Mouse (Mus musculus): Measurements from ENCODE around the gene Olfr1128. TPM values are rescaled to one million over a fixed set of nuclear protein-coding genes. Genes with fewer than 3 reads are reported as not detected.
"Not testable (repeated sequence)": the region's sequence is repeated elsewhere in the genome, so short reads cannot be mapped to it uniquely, and the experiment has no call there.

Olfr1128 gene
- polyA plus RNA-seq (2012; ENCODE audit: insufficient read depth, insufficient read length, missing spikeins): not detected in 2 replicates

- Histone ChIP-seq H3K4me3 (ENCODE audit: insufficient read depth, low read depth, low read length) (no peak within 1 kb of the TSS), H3K4me1 (ENCODE audit: control insufficient read depth, insufficient read depth, insufficient read length, low read length) (no peaks in the 10 kb centered on the region), H3K27ac (replicated peaks; ENCODE audit: low read depth, low read length) (no peak within 1 kb of the TSS)
These were observed at the start of gene Olfr1128 for GRCm38 (mm10) chr2:87545442-87545841. Gene Olfr1128, minus strand, starts transcription at chr2:87545542.

- H3K27ac ChIP-seq (replicated peaks; ENCODE audit: low read depth, low read length); H3K4me1 ChIP-seq (ENCODE audit: control insufficient read depth, insufficient read depth, insufficient read length, low read length); H3K4me3 ChIP-seq (ENCODE audit: insufficient read depth, low read depth, low read length): not testable (repeated sequence)
These were observed 28.3 kb upstream of the Olfr1128 start, which contains the start of gene Olfr1129 for GRCm38 (mm10) chr2:87573602-87574001. Gene Olfr1129, plus strand, starts transcription at chr2:87573902.

GRCm38 (mm10) chr2:87534826-87535225 is 10.5 kb downstream of the Olfr1128 start:
- H3K4me1 ChIP-seq (ENCODE audit: control insufficient read depth, insufficient read depth, insufficient read length, low read length): no peaks in the 10 kb centered on the region
- no peak overlapping the region for H3K4me3 ChIP-seq (ENCODE audit: insufficient read depth, low read depth, low read length)
- H3K27ac ChIP-seq (replicated peaks; ENCODE audit: low read depth, low read length): no peak overlapping the region

- Histone ChIP-seq H3K27ac (replicated peaks; ENCODE audit: low read depth, low read length) (no peak within 1 kb of the TSS), H3K4me3 (ENCODE audit: insufficient read depth, low read depth, low read length) (no peak within 1 kb of the TSS), H3K4me1 (ENCODE audit: control insufficient read depth, insufficient read depth, insufficient read length, low read length) (no peaks in the 10 kb centered on the region)
These were observed 13.8 kb downstream of the Olfr1128 start, which contains the start of gene Olfr153 for GRCm38 (mm10) chr2:87531496-87531895. Gene Olfr153, plus strand, starts transcription at chr2:87531796.

GRCm38 (mm10) chr2:87525899-87526616 is 19.3 kb downstream of the Olfr1128 start:
- H3K4me1 ChIP-seq (ENCODE audit: control insufficient read depth, insufficient read depth, insufficient read length, low read length); H3K27ac ChIP-seq (replicated peaks; ENCODE audit: low read depth, low read length); H3K4me3 ChIP-seq (ENCODE audit: insufficient read depth, low read depth, low read length): not testable (repeated sequence)

GRCm38 (mm10) chr2:87520651-87521050 is 24.7 kb downstream of the Olfr1128 start:
- no peak overlapping the region for H3K4me3 ChIP-seq (ENCODE audit: insufficient read depth, low read depth, low read length)
- no peaks in the 10 kb centered on the region for H3K4me1 ChIP-seq (ENCODE audit: control insufficient read depth, insufficient read depth, insufficient read length, low read length)
- H3K27ac ChIP-seq (replicated peaks; ENCODE audit: low read depth, low read length): no peak overlapping the region

GRCm38 (mm10) chr2:87516581-87516980 is 28.8 kb downstream of the Olfr1128 start:
- Histone ChIP-seq H3K4me3 (ENCODE audit: insufficient read depth, low read depth, low read length) (no peak overlapping the region), H3K27ac (replicated peaks; ENCODE audit: low read depth, low read length) (no peak overlapping the region)

GRCm38 (mm10) chr2:87515457-87516060 is 29.8 kb downstream of the Olfr1128 start:
- H3K27ac ChIP-seq (replicated peaks; ENCODE audit: low read depth, low read length): no peak overlapping the region
- no peak overlapping the region for H3K4me3 ChIP-seq (ENCODE audit: insufficient read depth, low read depth, low read length)
- H3K4me1 ChIP-seq (ENCODE audit: control insufficient read depth, insufficient read depth, insufficient read length, low read length): no peaks in the 10 kb centered on the region

More at GRCm38 (mm10) chr2:87516581-87516980, 28.8 kb downstream of the Olfr1128 start:
- no peaks in the 10 kb centered on the region for H3K4me1 ChIP-seq (ENCODE audit: control insufficient read depth, insufficient read depth, insufficient read length, low read length)

GRCm38 (mm10) chr2:87515046-87515445 is 30.3 kb downstream of the Olfr1128 start:
- Histone ChIP-seq H3K27ac (replicated peaks; ENCODE audit: low read depth, low read length) (no peak overlapping the region), H3K4me3 (ENCODE audit: insufficient read depth, low read depth, low read length) (no peak overlapping the region), H3K4me1 (ENCODE audit: control insufficient read depth, insufficient read depth, insufficient read length, low read length) (no peaks in the 10 kb centered on the region)

GRCm38 (mm10) chr2:87506265-87506664 is 39.1 kb downstream of the Olfr1128 start, which contains the start of gene Pramel6:
Gene Pramel6, plus strand, starts transcription at chr2:87506565.
- Histone ChIP-seq H3K27ac (replicated peaks; ENCODE audit: low read depth, low read length) (no peak within 1 kb of the TSS), H3K4me3 (ENCODE audit: insufficient read depth, low read depth, low read length) (no peak within 1 kb of the TSS), H3K4me1 (ENCODE audit: control insufficient read depth, insufficient read depth, insufficient read length, low read length) (no peaks in the 10 kb centered on the region)

- H3K27ac ChIP-seq (replicated peaks; ENCODE audit: low read depth, low read length); H3K4me1 ChIP-seq (ENCODE audit: control insufficient read depth, insufficient read depth, insufficient read length, low read length); H3K4me3 ChIP-seq (ENCODE audit: insufficient read depth, low read depth, low read length): not testable (repeated sequence)
These were observed 48.3 kb downstream of the Olfr1128 start, which contains the start of gene Pramel7 for GRCm38 (mm10) chr2:87496993-87497392. Gene Pramel7, minus strand, starts transcription at chr2:87497093.

Other genes with a start within 250 kb of the Olfr1128 start
- not detected in 2 replicates for gene Olfr1118, start 238.0 kb downstream of the Olfr1128 start, polyA plus RNA-seq (2012; ENCODE audit: insufficient read depth, insufficient read length, missing spikeins)
- gene Olfr1120, start 190.7 kb downstream of the Olfr1128 start, polyA plus RNA-seq (2012; ENCODE audit: insufficient read depth, insufficient read length, missing spikeins): not detected in 2 replicates
- gene Olfr1121, start 175.6 kb downstream of the Olfr1128 start, polyA plus RNA-seq (2012; ENCODE audit: insufficient read depth, insufficient read length, missing spikeins): not detected in 2 replicates
- not detected in 2 replicates for gene Olfr1122, start 159.7 kb downstream of the Olfr1128 start, polyA plus RNA-seq (2012; ENCODE audit: insufficient read depth, insufficient read length, missing spikeins)
- not detected in 2 replicates for gene Olfr1123, start 128.9 kb downstream of the Olfr1128 start, polyA plus RNA-seq (2012; ENCODE audit: insufficient read depth, insufficient read length, missing spikeins)
- gene Olfr1124, start 115.3 kb downstream of the Olfr1128 start, polyA plus RNA-seq (2012; ENCODE audit: insufficient read depth, insufficient read length, missing spikeins): not detected in 2 replicates
- not detected in 2 replicates for gene Olfr1126, start 91.6 kb downstream of the Olfr1128 start, polyA plus RNA-seq (2012; ENCODE audit: insufficient read depth, insufficient read length, missing spikeins)
- gene Pramel7, start 48.4 kb downstream of the Olfr1128 start, polyA plus RNA-seq (2012; ENCODE audit: insufficient read depth, insufficient read length, missing spikeins): not detected in 2 replicates
- not detected in 2 replicates for gene Pramel6, start 39.0 kb downstream of the Olfr1128 start, polyA plus RNA-seq (2012; ENCODE audit: insufficient read depth, insufficient read length, missing spikeins)
- not detected in 2 replicates for gene Olfr153, start 13.7 kb downstream of the Olfr1128 start, polyA plus RNA-seq (2012; ENCODE audit: insufficient read depth, insufficient read length, missing spikeins)
- not detected in 2 replicates for gene Olfr1129, start 28.4 kb upstream of the Olfr1128 start, polyA plus RNA-seq (2012; ENCODE audit: insufficient read depth, insufficient read length, missing spikeins)
- not detected in 2 replicates for gene Olfr1130, start 60.7 kb upstream of the Olfr1128 start, polyA plus RNA-seq (2012; ENCODE audit: insufficient read depth, insufficient read length, missing spikeins)
- not detected in 2 replicates for gene Olfr1131, start 81.6 kb upstream of the Olfr1128 start, polyA plus RNA-seq (2012; ENCODE audit: insufficient read depth, insufficient read length, missing spikeins)
- gene Olfr1132, start 92.0 kb upstream of the Olfr1128 start, polyA plus RNA-seq (2012; ENCODE audit: insufficient read depth, insufficient read length, missing spikeins): not detected in 2 replicates
- gene Olfr1133, start 101.8 kb upstream of the Olfr1128 start, polyA plus RNA-seq (2012; ENCODE audit: insufficient read depth, insufficient read length, missing spikeins): not detected in 2 replicates
- gene Olfr1134, start 112.9 kb upstream of the Olfr1128 start, polyA plus RNA-seq (2012; ENCODE audit: insufficient read depth, insufficient read length, missing spikeins): not detected in 2 replicates
- gene Olfr1135, start 128.1 kb upstream of the Olfr1128 start, polyA plus RNA-seq (2012; ENCODE audit: insufficient read depth, insufficient read length, missing spikeins): not detected in 2 replicates
- not detected in 2 replicates for gene Olfr1136, start 148.4 kb upstream of the Olfr1128 start, polyA plus RNA-seq (2012; ENCODE audit: insufficient read depth, insufficient read length, missing spikeins)
- not detected in 2 replicates for gene Olfr1137, start 167.6 kb upstream of the Olfr1128 start, polyA plus RNA-seq (2012; ENCODE audit: insufficient read depth, insufficient read length, missing spikeins)
- not detected in 2 replicates for gene Olfr1138, start 194.4 kb upstream of the Olfr1128 start, polyA plus RNA-seq (2012; ENCODE audit: insufficient read depth, insufficient read length, missing spikeins)
- not detected in 2 replicates for gene Olfr1140, start 198.2 kb upstream of the Olfr1128 start, polyA plus RNA-seq (2012; ENCODE audit: insufficient read depth, insufficient read length, missing spikeins)
- gene Olfr1141, start 208.4 kb upstream of the Olfr1128 start, polyA plus RNA-seq (2012; ENCODE audit: insufficient read depth, insufficient read length, missing spikeins): not detected in 2 replicates
- gene Olfr152, start 233.9 kb upstream of the Olfr1128 start, polyA plus RNA-seq (2012; ENCODE audit: insufficient read depth, insufficient read length, missing spikeins): not detected in 2 replicates

Measured in brown adipose tissue, adult 24 weeks (tissue).